Mouse (Mus musculus) Patski (cell line): ENCODE data around the gene Hist1h2ad. TPM values are rescaled to one million over a fixed set of nuclear protein-coding genes. Genes with fewer than 3 reads are reported as not detected.
"Not testable (repeated sequence)": the region's sequence is repeated elsewhere in the genome, so short reads cannot be mapped to it uniquely, and the experiment has no call there.

ENCODE experiments used
- ATAC-seq: fragments of 100-300 bp; one replicate; pipeline ENCODE4 v1.8.0; 2021
- CTCF ChIA-PET: fragments of 350-600 bp; sonication (Branson Sonifier 250); formaldehyde crosslinking; loops from one replicate; lab custom pipeline; 2022; ENCODE audit warnings: inconsistent platforms; lab: Charles Lee
- POLR2A ChIA-PET: fragments of 350-600 bp; sonication (Branson Sonifier 250); formaldehyde crosslinking; loops from one replicate; lab custom pipeline; 2022; ENCODE audit warnings: antibody characterized with exemption, inconsistent platforms; lab: Charles Lee
- DNase-seq: peaks from one replicate; pipeline ENCODE4 v3.0.0-alpha.2; 2011; ENCODE audit warnings: low read depth, low spot score
- H3K27me3 ChIP-seq: fragments of 371-371 bp; one replicate; pipeline ENCODE4 v1.5.1; 2021
- CTCF ChIP-seq: fragments of 100-300 bp; IDR thresholded peaks from one replicate; pipeline ENCODE4 v1.5.1; 2021
- in situ Hi-C: fragments of 300-500 bp; cut with MboI; formaldehyde crosslinking; loops from 3 replicates; pipeline ENCODE4 v1.11.1; 2018; ENCODE audit warnings: low pct_unique_long_range_greater_than_20kb, mixed read lengths
- polyA plus RNA-seq: library from polyadenylated mRNA; unstranded; gene quantifications from one replicate; pipeline ENCODE4 v1.2.3, GENCODE M21; 2021

Hist1h2ad gene
- polyA plus RNA-seq, 1 experiment from 2014 or later: 1.0 TPM

- CTCF ChIA-PET: no interaction called here
- no peaks in the 10 kb centered on the region for H3K27me3 ChIP-seq
- peak; percentile 56 for TF ChIP-seq CTCF
- no peak for DNase-seq
- POLR2A ChIA-PET: interaction anchor here (0.6 to 1.3 kb wide), 3 partner anchors 12 to 177 kb away, joined by 3 read pairs; no protein-coding TSS in a partner anchor
- in situ Hi-C loops: loop anchor here (10.0 kb wide), 1 partner anchor 132 kb away; the partner anchor contains the start of genes Hist1h1t and Hist1h4c
- ATAC-seq: peak; percentile 54
These were observed 11.3 kb upstream of the Hist1h2ad start for GRCm38 (mm10) chr13:23562699-23563462.

DNA sequence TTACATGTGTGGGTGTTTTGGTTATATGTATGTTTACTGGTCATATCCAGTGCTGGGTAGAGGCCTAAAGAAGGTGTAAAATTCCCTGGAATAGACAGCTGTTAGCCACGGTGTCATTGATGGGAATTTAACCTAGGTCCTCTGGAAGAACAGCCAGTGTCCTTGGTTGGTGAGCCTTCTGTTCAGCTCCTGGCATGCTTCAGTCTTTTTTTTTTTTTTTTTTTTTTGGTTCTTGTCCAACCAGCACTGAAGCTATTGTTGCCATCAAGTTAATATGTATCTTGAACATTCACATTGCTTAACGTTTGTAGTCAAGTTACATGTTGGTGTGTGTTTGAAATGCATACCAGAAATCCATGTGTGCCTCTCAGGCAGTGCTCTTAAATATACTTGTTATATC is 9.7 kb upstream of the Hist1h2ad start:
- ATAC-seq: no peak
- TF ChIP-seq CTCF: no peak
- POLR2A ChIA-PET: interaction anchor here (0.5 to 1.0 kb wide), 2 partner anchors 9 to 23 kb away, joined by 3 to 4 read pairs; no protein-coding TSS in a partner anchor
- CTCF ChIA-PET: no interaction called here
- in situ Hi-C loops: loop anchor here (10.0 kb wide), 1 partner anchor 130 kb away; the partner anchor contains the start of genes Hist1h1t and Hist1h4c
- DNase-seq: no peak
- H3K27me3 ChIP-seq: no peaks in the 10 kb centered on the region

DNA sequence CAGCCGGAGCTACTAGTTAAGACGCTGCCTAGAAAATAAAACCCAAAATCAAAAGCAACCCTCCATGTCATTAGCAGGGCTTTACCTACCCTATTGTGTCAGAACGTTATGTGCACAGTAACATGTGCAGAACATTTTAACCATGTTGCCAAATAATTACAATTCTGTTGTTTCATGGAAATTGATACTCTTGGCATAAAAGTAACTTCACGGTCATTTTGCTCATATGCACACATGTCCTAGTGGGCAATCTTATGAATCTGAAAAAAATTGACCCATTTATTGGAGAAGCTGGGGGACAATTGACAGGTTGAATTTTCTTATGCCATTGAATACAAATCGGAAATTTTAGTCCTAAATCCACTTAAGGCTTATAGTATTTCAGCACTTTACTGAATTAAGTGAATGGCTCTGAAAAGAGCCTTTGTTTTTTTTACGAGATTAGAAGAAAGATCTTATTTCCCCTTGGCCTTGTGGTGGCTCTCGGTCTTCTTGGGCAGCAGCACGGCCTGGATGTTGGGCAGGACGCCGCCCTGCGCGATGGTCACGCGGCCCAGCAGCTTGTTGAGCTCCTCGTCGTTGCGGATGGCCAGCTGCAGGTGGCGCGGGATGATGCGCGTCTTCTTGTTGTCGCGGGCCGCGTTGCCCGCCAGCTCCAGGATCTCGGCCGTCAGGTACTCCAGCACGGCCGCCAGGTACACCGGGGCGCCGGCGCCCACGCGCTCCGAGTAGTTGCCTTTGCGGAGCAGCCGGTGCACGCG is 3.7 kb upstream of the Hist1h2ad start:
- POLR2A ChIA-PET: interaction anchor here (0.9 to 1.9 kb wide), 4 partner anchors 10 to 127 kb away, joined by 3 to 5 read pairs (median 4); partner anchors contain the start of genes Hist1h4c and Hist1h4d
- CTCF ChIA-PET, H3K27me3 ChIP-seq, in situ Hi-C loops, ATAC-seq, DNase-seq: not testable (repeated sequence)

- peak; percentile 82 for ATAC-seq
- ChIA-PET POLR2A (interaction anchor here (1.1 to 1.9 kb wide), 3 partner anchors 11 to 127 kb away, joined by 3 to 5 read pairs (median 5); partner anchors contain the start of genes Hist1h4c and Hist1h4d), CTCF (no interaction called here)
- in situ Hi-C loops: no loop called here
- no peak for TF ChIP-seq CTCF
- no peaks in the 10 kb centered on the region for H3K27me3 ChIP-seq
- DNase-seq: peak; percentile 89
These were observed 3.1 kb upstream of the Hist1h2ad start, which contains the start of the genes Hist1h2ae and Hist1h2bg for GRCm38 (mm10) chr13:23571022-23571503. TSS of gene Hist1h2ae (minus strand) at chr13:23571220. TSS of gene Hist1h2bg (plus strand) at chr13:23571396.

DNA sequence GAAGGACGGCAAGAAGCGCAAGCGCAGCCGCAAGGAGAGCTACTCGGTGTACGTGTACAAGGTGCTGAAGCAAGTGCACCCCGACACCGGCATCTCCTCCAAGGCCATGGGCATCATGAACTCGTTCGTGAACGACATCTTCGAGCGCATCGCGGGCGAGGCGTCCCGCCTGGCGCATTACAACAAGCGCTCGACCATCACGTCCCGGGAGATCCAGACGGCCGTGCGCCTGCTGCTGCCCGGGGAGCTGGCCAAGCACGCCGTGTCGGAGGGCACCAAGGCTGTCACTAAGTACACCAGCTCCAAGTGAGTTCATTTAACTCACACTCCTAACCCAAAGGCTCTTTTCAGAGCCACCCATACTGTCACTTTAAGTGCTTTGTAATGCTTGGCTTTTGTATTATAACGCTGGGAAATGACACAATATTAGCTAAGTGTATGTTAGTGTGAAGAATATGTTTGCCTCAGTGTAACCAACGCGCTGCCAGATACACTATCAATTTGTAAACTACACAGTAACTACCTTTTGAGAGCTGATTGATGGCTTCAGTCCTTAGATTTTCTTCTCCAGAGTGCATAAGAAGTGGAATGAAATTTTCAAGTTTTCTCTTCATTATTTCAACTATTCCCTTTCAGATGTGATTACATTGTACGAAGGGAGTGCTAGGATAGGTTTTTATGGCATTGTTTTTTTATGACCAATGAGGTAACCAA is 2.5 kb upstream of the Hist1h2ad start:
- DNase-seq, H3K27me3 ChIP-seq, in situ Hi-C loops, CTCF ChIA-PET, ATAC-seq: not testable (repeated sequence)
- POLR2A ChIA-PET: interaction anchor here (1.1 to 1.9 kb wide), 2 partner anchors 10 to 17 kb away, joined by 3 to 5 read pairs; partner anchors contain the start of gene Hist1h4d

DNA sequence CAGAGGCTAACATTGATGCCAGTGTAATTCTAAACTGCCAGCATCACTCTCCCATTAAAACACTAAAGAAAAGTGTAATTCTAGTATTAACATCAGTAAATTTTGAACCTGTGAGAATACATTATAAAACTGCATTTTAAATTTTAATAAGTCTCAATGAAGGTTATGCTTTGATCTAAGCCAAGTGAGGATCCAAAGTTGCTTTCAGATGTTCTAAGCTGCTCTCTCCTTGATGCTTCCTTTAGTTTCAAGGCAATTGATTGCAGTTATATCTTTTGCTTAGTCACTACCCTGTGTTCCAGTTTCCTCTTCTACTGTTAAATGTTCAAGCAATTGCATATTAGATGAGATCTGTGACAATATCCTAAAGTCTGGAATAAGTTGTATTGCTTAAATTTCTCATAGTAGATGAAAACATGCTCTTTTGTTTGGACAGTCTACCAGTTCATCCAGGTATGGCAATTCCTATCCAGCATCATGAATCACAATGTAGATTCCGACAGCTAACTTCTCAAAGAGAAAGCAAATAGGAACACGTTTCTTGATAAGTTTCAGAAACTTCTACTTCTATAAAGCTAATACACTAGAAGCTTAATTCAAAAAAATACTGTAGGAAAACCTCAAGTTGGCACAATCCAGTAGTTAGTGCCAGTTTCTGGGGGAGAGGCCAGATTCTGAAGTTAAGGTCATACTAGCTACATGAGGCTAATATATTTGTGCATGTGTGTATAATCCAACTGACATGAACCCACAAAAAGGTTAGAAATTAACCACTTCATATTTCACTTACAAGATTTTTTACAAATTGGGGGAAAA is 1.8 kb upstream of the Hist1h2ad start:
- in situ Hi-C loops: no loop called here
- no peaks in the 10 kb centered on the region for H3K27me3 ChIP-seq
- DNase-seq: no peak
- ATAC-seq: no peak
- POLR2A ChIA-PET: interaction anchor here (1.1 kb wide), 1 partner anchor 18 kb away, joined by 3 read pairs; no protein-coding TSS in a partner anchor
- TF ChIP-seq CTCF: no peak
- CTCF ChIA-PET: no interaction called here

GRCm38 (mm10) chr13:23573034-23573897 is 915 bp upstream of the Hist1h2ad start:
- ATAC-seq, POLR2A ChIA-PET, H3K27me3 ChIP-seq, DNase-seq, in situ Hi-C loops, CTCF ChIA-PET: not testable (repeated sequence)

DNA sequence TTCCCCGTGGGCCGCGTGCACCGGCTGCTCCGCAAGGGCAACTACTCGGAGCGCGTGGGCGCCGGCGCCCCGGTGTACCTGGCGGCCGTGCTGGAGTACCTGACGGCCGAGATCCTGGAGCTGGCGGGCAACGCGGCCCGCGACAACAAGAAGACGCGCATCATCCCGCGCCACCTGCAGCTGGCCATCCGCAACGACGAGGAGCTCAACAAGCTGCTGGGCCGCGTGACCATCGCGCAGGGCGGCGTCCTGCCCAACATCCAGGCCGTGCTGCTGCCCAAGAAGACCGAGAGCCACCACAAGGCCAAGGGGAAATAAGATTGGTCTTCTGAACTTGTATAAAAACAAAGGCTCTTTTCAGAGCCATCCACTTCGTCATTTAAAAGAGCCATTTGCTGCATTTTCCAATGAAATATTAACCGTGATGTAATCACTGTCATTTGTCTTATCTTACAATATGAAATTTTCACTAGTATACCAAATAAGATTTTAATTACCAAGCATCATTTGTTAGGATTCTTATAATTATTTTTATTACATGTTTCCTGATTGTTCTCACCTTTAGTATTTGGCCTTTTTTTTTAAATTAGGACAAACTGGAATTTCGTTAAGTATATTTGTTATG is 477 bp downstream of the Hist1h2ad start:
- DNase-seq, H3K27me3 ChIP-seq, CTCF ChIA-PET, ATAC-seq: not testable (repeated sequence)
- in situ Hi-C loops: loop anchor here (5.0 kb wide), 1 partner anchor 168 kb away; no protein-coding TSS in a partner anchor
- TF ChIP-seq CTCF: peak; percentile 17
- POLR2A ChIA-PET: interaction anchor here (0.8 kb wide), 1 partner anchor 24 kb away, joined by 3 read pairs; no protein-coding TSS in a partner anchor
